Mouse (Mus musculus) heart, embryonic 12.5 days (tissue): Measurements from ENCODE around the gene Dpm2. TPM values are rescaled to one million over a fixed set of nuclear protein-coding genes. Genes with fewer than 3 reads are reported as not detected.

ENCODE experiments used
- ATAC-seq: fragments of 200-750 bp; cut with Nextera tagmentation; 2 replicates; pipeline ENCODE4 v1.8.0; 2017; ENCODE audit warnings: moderate TSS enrichment, moderate library complexity; ENCODE audit not compliant: insufficient number of reproducible peaks, low FRiP score
- H3K27ac ChIP-seq: fragments of 300-500 bp; sonication (generic); 2 replicates; pipeline ENCODE4 v1.5.1; 2016; ENCODE audit warnings: mild to moderate bottlenecking, moderate library complexity; ENCODE audit not compliant: poor library complexity, severe bottlenecking
- H3K27me3 ChIP-seq: fragments of 300-500 bp; sonication (generic); replicated peaks from 2 replicates; pipeline ENCODE4 v1.6.1; 2016; ENCODE audit warnings: mild to moderate bottlenecking, moderate library complexity
- H3K36me3 ChIP-seq: fragments of 300-500 bp; sonication (generic); 2 replicates; pipeline ENCODE4 v1.6.1; 2016; ENCODE audit warnings: mild to moderate bottlenecking, moderate library complexity
- H3K4me1 ChIP-seq: fragments of 300-500 bp; sonication (generic); replicated peaks from 2 replicates; pipeline ENCODE4 v1.6.1; 2016; ENCODE audit warnings: mild to moderate bottlenecking
- H3K4me2 ChIP-seq: fragments of 300-500 bp; sonication (generic); 2 replicates; pipeline ENCODE4 v1.6.1; 2016; ENCODE audit warnings: mild to moderate bottlenecking, moderate library complexity
- H3K4me3 ChIP-seq: fragments of 300-500 bp; sonication (generic); 2 replicates; pipeline ENCODE4 v1.5.1; 2016; ENCODE audit warnings: mild to moderate bottlenecking
- H3K9ac ChIP-seq: fragments of 300-500 bp; sonication (generic); 2 replicates; pipeline ENCODE4 v1.6.1; 2016; ENCODE audit warnings: mild to moderate bottlenecking, moderate library complexity
- H3K9me3 ChIP-seq: fragments of 300-500 bp; sonication (generic); replicated peaks from 2 replicates; pipeline ENCODE4 v1.6.1; 2016; ENCODE audit warnings: mild to moderate bottlenecking, moderate library complexity
- WGBS: fragments of 180-500 bp; shearing (Covaris S2); methylation state at CpG from one replicate; pipeline ENCODE4 v1.1.7; 2016; 5-methylcytosine and 5-hydroxymethylcytosine counted together
- polyA plus RNA-seq: library from polyadenylated mRNA; unstranded; fragments of >200 nt; fragmentation: Nextera tagmentation; extraction: Ambion mirVana; gene quantifications from 2 replicates; pipeline ENCODE4 v1.2.1, GENCODE M21; 2016

Gene Dpm2
- polyA plus RNA-seq, 1 experiment from 2014 or later: 68.0 TPM

DNA sequence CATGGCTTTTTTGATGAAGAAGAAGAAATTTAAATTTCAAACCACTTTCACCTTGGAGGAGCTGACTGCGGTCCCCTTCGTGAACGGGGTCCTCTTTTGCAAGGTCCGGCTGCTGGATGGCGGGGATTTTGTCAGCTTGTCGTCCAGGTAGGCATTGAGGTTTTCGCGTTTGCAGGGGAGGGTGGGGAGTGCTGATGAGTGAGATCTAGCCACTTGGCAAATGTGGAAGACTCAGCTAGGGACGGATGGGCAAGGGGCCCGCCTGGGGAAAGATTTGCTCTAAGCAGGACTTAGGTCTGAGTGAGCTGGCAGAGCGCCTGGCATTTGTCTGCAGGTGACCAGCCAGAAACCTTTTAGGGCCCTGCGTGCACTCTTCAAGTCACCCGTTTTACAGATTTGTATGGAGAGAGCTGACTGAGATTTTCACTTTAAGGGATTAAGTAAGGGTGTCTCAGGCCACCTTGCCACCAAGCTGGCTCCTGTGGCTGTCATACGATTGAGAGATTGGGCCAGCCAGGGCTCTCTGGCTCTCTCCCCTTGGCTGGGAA lies 34.5 kb upstream of the Dpm2 start:
- peak overlapping the region; percentile 89 for H3K4me3 ChIP-seq
- H3K36me3 ChIP-seq: no peaks in the 10 kb centered on the region
- WGBS: 3% methylated on average over 14 of the region's 14 CpGs
- no peaks in the 10 kb centered on the region for H3K9me3 ChIP-seq
- H3K27ac ChIP-seq: peak overlapping the region; percentile 86
- H3K4me2 ChIP-seq: peak overlapping the region; percentile 90
- ATAC-seq: no peak
- peak overlapping the region; percentile 95 for H3K9ac ChIP-seq
- H3K27me3 ChIP-seq: no peaks in the 10 kb centered on the region
- H3K4me1 ChIP-seq: peaks cover 53% of the 10 kb centered on the region

DNA sequence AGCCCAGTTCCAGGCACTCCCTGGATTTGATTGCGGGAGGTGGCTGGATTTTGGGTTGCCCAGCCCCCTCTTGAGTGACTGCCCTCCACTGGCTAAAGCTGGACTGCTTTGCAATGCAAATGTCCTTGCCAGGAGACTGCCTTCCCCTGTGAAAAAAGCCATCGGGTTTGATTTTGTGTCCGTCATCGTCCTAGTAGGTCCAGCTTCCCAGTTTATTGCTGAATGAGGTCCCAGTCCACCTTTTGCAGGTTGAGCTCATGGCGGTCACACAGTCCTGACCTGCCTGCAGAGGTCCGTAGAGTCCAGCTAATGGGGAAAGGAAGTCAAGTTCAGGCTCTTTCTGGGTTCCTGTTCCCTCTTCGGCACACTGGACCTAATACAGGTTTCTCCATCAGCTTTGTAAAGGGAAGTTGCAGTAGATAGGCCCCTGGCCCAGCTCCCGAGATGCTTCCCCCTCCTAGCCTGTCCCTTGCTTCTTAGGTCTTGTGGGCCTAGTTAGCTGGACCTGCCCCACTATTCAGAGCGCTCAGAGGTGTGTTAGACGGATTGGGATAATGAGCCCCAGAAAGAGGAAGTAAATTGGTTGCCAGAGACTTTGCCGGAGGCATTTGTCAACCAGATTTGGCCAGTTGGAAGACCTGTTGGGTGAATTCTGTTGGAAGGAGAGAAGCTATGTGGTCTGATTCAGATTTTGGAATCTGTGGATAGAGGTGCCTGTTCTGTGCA lies 33.9 kb upstream of the Dpm2 start:
- Histone ChIP-seq H3K4me3 (peak overlapping the region; percentile 89), H3K4me2 (peak overlapping the region; percentile 90), H3K36me3 (no peaks in the 10 kb centered on the region), H3K9ac (peak overlapping the region; percentile 95), H3K9me3 (no peaks in the 10 kb centered on the region), H3K4me1 (peaks cover 53% of the 10 kb centered on the region), H3K27ac (peak overlapping the region; percentile 86), H3K27me3 (no peaks in the 10 kb centered on the region)
- ATAC-seq: no peak
- 5% methylated on average over 11 of the region's 11 CpGs for WGBS

- peak overlapping the region; percentile 89 for H3K4me3 ChIP-seq
- peak overlapping the region; percentile 95; the same call in 1 of the 2 replicates for H3K9ac ChIP-seq
- no peaks in the 10 kb centered on the region for H3K36me3 ChIP-seq
- peaks cover 57% of the 10 kb centered on the region for H3K4me1 ChIP-seq
- ATAC-seq: no peak
- H3K9me3 ChIP-seq: no peaks in the 10 kb centered on the region
- WGBS: 7% methylated on average over 9 of the region's 9 CpGs
- peak overlapping the region; percentile 86 for H3K27ac ChIP-seq
- peak overlapping the region; percentile 90 for H3K4me2 ChIP-seq
- H3K27me3 ChIP-seq: no peaks in the 10 kb centered on the region
These were observed 33.2 kb upstream of the Dpm2 start for GRCm38 (mm10) chr2:32537360-32537905.

GRCm38 (mm10) chr2:32537941-32538340 lies 32.7 kb upstream of the Dpm2 start:
- peak overlapping the region; percentile 90 for H3K4me2 ChIP-seq
- H3K36me3 ChIP-seq: no peaks in the 10 kb centered on the region
- H3K27me3 ChIP-seq: no peaks in the 10 kb centered on the region
- ATAC-seq: no peak
- no peaks in the 10 kb centered on the region for H3K9me3 ChIP-seq
- 0 out of 2 replicates have a peak overlapping the region, but pooled peaks have one; percentile 95 for H3K9ac ChIP-seq
- H3K4me1 ChIP-seq: peaks cover 62% of the 10 kb centered on the region
- H3K4me3 ChIP-seq: peak overlapping the region; percentile 89
- WGBS: 84% methylated on average over 5 of the region's 5 CpGs
- H3K27ac ChIP-seq: peak overlapping the region; percentile 86

DNA sequence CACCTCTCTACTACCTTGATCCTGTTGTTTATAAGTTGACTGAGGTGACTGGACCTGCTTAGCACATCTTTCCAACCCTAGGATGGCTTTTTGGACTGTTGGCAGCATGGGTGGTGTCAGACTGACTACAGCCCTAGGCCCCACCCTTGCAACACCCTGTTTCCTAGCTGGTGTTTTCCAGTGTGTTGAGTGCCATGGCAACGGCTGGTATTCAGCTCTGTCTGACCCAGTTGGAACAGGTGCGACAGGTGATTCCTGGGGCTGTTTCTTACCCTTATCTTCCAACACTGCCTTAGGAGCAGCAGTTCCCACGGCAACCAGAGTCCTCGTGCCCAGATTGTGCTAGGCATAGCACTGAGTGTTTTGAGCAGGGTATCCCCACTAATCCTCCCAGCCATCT lies 32.2 kb upstream of the Dpm2 start:
- no peaks in the 10 kb centered on the region for H3K9me3 ChIP-seq
- no peaks in the 10 kb centered on the region for H3K27me3 ChIP-seq
- no peak overlapping the region for H3K4me3 ChIP-seq
- H3K4me1 ChIP-seq: peaks cover 66% of the 10 kb centered on the region
- WGBS: 67% methylated on average over 4 of the region's 4 CpGs
- ATAC-seq: no peak
- H3K4me2 ChIP-seq: 0 out of 2 replicates have a peak overlapping the region, but pooled peaks have one; percentile 90
- 0 out of 2 replicates have a peak overlapping the region, but pooled peaks have one; percentile 86 for H3K27ac ChIP-seq
- H3K36me3 ChIP-seq: no peaks in the 10 kb centered on the region
- H3K9ac ChIP-seq: no peak overlapping the region

GRCm38 (mm10) chr2:32539452-32539981 lies 31.1 kb upstream of the Dpm2 start:
- Histone ChIP-seq H3K4me3 (no peak overlapping the region), H3K4me2 (no peak overlapping the region), H3K27me3 (no peaks in the 10 kb centered on the region), H3K4me1 (peaks cover 58% of the 10 kb centered on the region), H3K36me3 (no peaks in the 10 kb centered on the region), H3K9ac (no peak overlapping the region), H3K27ac (0 out of 2 replicates have a peak overlapping the region, but pooled peaks have one; percentile 13), H3K9me3 (no peaks in the 10 kb centered on the region)
- ATAC-seq: no peak
- 70% methylated on average over 14 of the region's 14 CpGs for WGBS

- Histone ChIP-seq H3K4me1 (peaks cover 53% of the 10 kb centered on the region), H3K27ac (no peak overlapping the region), H3K9me3 (no peaks in the 10 kb centered on the region), H3K4me3 (no peak overlapping the region), H3K4me2 (no peak overlapping the region), H3K9ac (no peak overlapping the region), H3K36me3 (no peaks in the 10 kb centered on the region), H3K27me3 (no peaks in the 10 kb centered on the region)
- no peak for ATAC-seq
- whole genome bisulfite sequencing: 94% methylated on average over 2 of the region's 2 CpGs
These were observed 29.2 kb upstream of the Dpm2 start for GRCm38 (mm10) chr2:32541333-32541908.

GRCm38 (mm10) chr2:32541986-32542573 lies 28.6 kb upstream of the Dpm2 start:
- peaks cover 46% of the 10 kb centered on the region for H3K4me1 ChIP-seq
- no peaks in the 10 kb centered on the region for H3K36me3 ChIP-seq
- H3K9me3 ChIP-seq: no peaks in the 10 kb centered on the region
- no peak overlapping the region for H3K9ac ChIP-seq
- H3K4me3 ChIP-seq: no peak overlapping the region
- WGBS: 82% methylated on average over 4 of the region's 4 CpGs
- no peak overlapping the region for H3K27ac ChIP-seq
- no peak for ATAC-seq
- H3K27me3 ChIP-seq: no peaks in the 10 kb centered on the region
- H3K4me2 ChIP-seq: no peak overlapping the region

DNA sequence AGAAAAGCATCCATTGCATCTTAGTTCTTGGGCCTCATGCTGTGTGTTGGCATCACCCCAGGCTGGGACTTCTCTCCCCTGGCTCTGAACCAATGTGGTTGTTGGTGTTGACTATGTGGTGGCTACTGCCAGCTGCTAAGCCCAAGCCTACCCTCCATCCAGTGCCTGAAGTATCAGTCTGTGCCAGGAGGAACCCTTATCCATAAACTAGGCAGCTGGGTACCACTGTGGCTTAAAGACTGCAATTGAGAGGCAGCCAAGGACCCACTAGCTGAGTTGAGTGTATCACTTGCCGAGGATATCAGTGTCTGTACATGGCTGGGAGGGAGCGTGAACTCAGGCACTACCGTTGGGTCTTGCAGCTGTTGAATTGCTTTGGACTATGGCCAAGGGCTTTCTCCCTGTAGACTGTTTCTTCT lies 27.6 kb upstream of the Dpm2 start:
- no peak overlapping the region for H3K9ac ChIP-seq
- no peaks in the 10 kb centered on the region for H3K27me3 ChIP-seq
- whole genome bisulfite sequencing: 49% methylated on average over 3 of the region's 3 CpGs
- H3K4me1 ChIP-seq: peaks cover 43% of the 10 kb centered on the region
- H3K9me3 ChIP-seq: no peaks in the 10 kb centered on the region
- H3K36me3 ChIP-seq: no peaks in the 10 kb centered on the region
- no peak overlapping the region for H3K27ac ChIP-seq
- H3K4me3 ChIP-seq: no peak overlapping the region
- H3K4me2 ChIP-seq: no peak overlapping the region
- ATAC-seq: no peak

GRCm38 (mm10) chr2:32546951-32547350 lies 23.7 kb upstream of the Dpm2 start:
- Histone ChIP-seq H3K4me1 (peaks cover 45% of the 10 kb centered on the region), H3K27ac (no peak overlapping the region), H3K9ac (no peak overlapping the region), H3K4me2 (no peak overlapping the region), H3K9me3 (no peaks in the 10 kb centered on the region), H3K27me3 (no peaks in the 10 kb centered on the region), H3K36me3 (no peaks in the 10 kb centered on the region), H3K4me3 (no peak overlapping the region)
- no peak for ATAC-seq
- WGBS: 94% methylated on average over 1 of the region's 1 CpGs

GRCm38 (mm10) chr2:32547380-32547779 lies 23.3 kb upstream of the Dpm2 start:
- H3K4me2 ChIP-seq: no peak overlapping the region
- H3K4me1 ChIP-seq: peaks cover 42% of the 10 kb centered on the region
- no peaks in the 10 kb centered on the region for H3K36me3 ChIP-seq
- WGBS: 79% methylated on average over 5 of the region's 5 CpGs
- H3K9me3 ChIP-seq: no peaks in the 10 kb centered on the region
- H3K9ac ChIP-seq: no peak overlapping the region
- H3K27me3 ChIP-seq: no peaks in the 10 kb centered on the region
- H3K4me3 ChIP-seq: no peak overlapping the region
- H3K27ac ChIP-seq: no peak overlapping the region
- 0 out of 2 replicates have a peak, but pooled peaks have one; percentile 36 for ATAC-seq
